Mouse (Mus musculus) midbrain, embryonic 15.5 days (tissue): ENCODE measurements around the gene Gm15319. TPM values are rescaled to one million over a fixed set of nuclear protein-coding genes. Genes with fewer than 3 reads are reported as not detected.
"Not testable (repeated sequence)": the region's sequence is repeated elsewhere in the genome, so short reads cannot be mapped to it uniquely, and the experiment has no call there.

Experiments used
- ATAC-seq: fragments of 200-750 bp; cut with Nextera tagmentation; replicated peaks from 2 replicates; pipeline ENCODE4 v1.8.0; 2017; ENCODE audit warnings: moderate TSS enrichment
- H3K27ac ChIP-seq: fragments of 300-500 bp; sonication (generic); 2 replicates; pipeline ENCODE4 v1.5.1; 2015; ENCODE audit warnings: mild to moderate bottlenecking, inconsistent platforms
- H3K27me3 ChIP-seq: fragments of 300-500 bp; sonication (generic); replicated peaks from 2 replicates; pipeline ENCODE4 v1.6.1; 2015; ENCODE audit warnings: inconsistent platforms
- H3K36me3 ChIP-seq: fragments of 300-500 bp; sonication (generic); replicated peaks from 2 replicates; pipeline ENCODE4 v1.6.1; 2015; ENCODE audit warnings: inconsistent platforms
- H3K4me1 ChIP-seq: fragments of 300-500 bp; sonication (generic); 2 replicates; pipeline ENCODE4 v1.6.1; 2015; ENCODE audit warnings: inconsistent platforms
- H3K4me2 ChIP-seq: fragments of 300-500 bp; sonication (generic); 2 replicates; pipeline ENCODE4 v1.6.1; 2015; ENCODE audit warnings: inconsistent platforms, mild to moderate bottlenecking, moderate library complexity
- H3K4me3 ChIP-seq: fragments of 300-500 bp; sonication (generic); 2 replicates; pipeline ENCODE4 v1.5.1; 2015; ENCODE audit warnings: mild to moderate bottlenecking, inconsistent platforms
- H3K9ac ChIP-seq: fragments of 300-500 bp; sonication (generic); 2 replicates; pipeline ENCODE4 v1.6.1; 2015; ENCODE audit warnings: mild to moderate bottlenecking, inconsistent platforms
- H3K9me3 ChIP-seq: fragments of 300-500 bp; sonication (generic); 2 replicates; pipeline ENCODE4 v1.6.1; 2016; ENCODE audit warnings: inconsistent platforms
- WGBS: fragments of 180-500 bp; shearing (Covaris S2); methylation state at CpG from one replicate; pipeline ENCODE4 v1.1.7; 2015; ENCODE audit warnings: mixed read lengths; 5-methylcytosine and 5-hydroxymethylcytosine counted together
- polyA plus RNA-seq: library from polyadenylated mRNA; unstranded; fragments of >200 nt; fragmentation: Nextera tagmentation; extraction: Ambion mirVana; gene quantifications from 2 replicates; pipeline ENCODE4 v1.2.1, GENCODE M21; 2015

The Gm15319 gene
- polyA plus RNA-seq, 1 experiment from 2014 or later = not detected

DNA sequence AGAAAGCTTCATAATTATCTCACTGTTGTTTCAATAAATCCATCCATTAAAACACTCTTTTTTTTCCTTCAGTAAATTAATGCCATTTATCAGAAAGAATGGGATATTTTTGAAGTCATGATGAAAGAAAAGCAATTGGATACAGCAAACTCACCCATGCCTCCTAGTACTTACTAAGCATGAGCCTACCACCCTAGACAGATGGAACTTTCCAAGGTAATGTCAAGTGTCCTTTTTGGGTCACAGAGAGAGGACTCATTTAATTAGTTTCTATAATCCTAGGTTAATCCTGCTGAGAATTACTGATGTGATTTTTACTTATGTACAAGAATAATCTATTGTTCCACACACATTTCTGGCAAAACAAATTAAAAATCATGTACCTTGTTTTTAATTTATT is 69.0 kb downstream of the Gm15319 start:
- H3K9ac ChIP-seq, H3K9me3 ChIP-seq, H3K4me2 ChIP-seq, ATAC-seq, H3K4me3 ChIP-seq, H3K4me1 ChIP-seq, H3K27me3 ChIP-seq, H3K27ac ChIP-seq, H3K36me3 ChIP-seq: not testable (repeated sequence)

- not testable (repeated sequence) for H3K27me3 ChIP-seq, ATAC-seq, H3K36me3 ChIP-seq, H3K4me3 ChIP-seq, H3K4me2 ChIP-seq, H3K4me1 ChIP-seq, H3K27ac ChIP-seq, H3K9ac ChIP-seq, H3K9me3 ChIP-seq
- 85% methylated on average over 5 of the region's 8 CpGs for WGBS
These were observed 73.0 kb downstream of the Gm15319 start for GRCm38 (mm10) chr8:20290015-20290414.

DNA sequence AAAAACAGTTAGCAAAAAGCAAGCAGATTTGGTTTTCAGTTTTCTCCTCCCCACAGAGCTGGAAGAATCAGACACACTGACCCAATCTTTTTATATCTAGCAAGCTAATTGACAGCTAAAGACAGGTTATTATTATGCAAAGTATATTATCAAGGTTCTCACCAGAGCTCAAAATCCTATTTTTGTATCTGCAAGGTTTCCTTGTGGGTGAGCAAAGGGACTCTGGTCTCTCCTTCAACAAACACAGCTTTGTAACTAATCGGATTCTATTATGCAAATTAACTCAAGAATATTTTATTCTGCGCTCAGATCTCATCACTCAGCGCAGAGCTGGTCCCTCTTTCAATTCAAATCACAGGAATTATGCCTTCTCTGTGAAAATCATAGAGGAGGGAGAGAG is 74.1 kb downstream of the Gm15319 start:
- not testable (repeated sequence) for H3K9ac ChIP-seq, H3K4me2 ChIP-seq, H3K4me1 ChIP-seq, H3K36me3 ChIP-seq, H3K4me3 ChIP-seq, ATAC-seq, H3K9me3 ChIP-seq, H3K27me3 ChIP-seq, H3K27ac ChIP-seq
- 63% methylated on average over 3 of the region's 3 CpGs for whole genome bisulfite sequencing

- ATAC-seq, H3K36me3 ChIP-seq, H3K4me3 ChIP-seq, H3K9me3 ChIP-seq, H3K4me2 ChIP-seq, H3K4me1 ChIP-seq, H3K9ac ChIP-seq, H3K27me3 ChIP-seq, H3K27ac ChIP-seq: not testable (repeated sequence)
- 92% methylated on average over 3 of the region's 3 CpGs for WGBS
These were observed 75.3 kb downstream of the Gm15319 start for GRCm38 (mm10) chr8:20287706-20288105.
